Mouse (Mus musculus) stomach, postnatal 0 days (tissue): ENCODE data around the gene Iqsec2.

Experiments used
- CTCF ChIP-seq: IDR thresholded peaks from 2 replicates; pipeline ENCODE4 v1.5.1; 2016; ENCODE audit warnings: antibody characterized with exemption, low read depth, mild to moderate bottlenecking, moderate library complexity
- EP300 ChIP-seq: optimal IDR thresholded peaks from 2 replicates; pipeline ENCODE3; 2016; ENCODE audit warnings: antibody characterized with exemption

DNA sequence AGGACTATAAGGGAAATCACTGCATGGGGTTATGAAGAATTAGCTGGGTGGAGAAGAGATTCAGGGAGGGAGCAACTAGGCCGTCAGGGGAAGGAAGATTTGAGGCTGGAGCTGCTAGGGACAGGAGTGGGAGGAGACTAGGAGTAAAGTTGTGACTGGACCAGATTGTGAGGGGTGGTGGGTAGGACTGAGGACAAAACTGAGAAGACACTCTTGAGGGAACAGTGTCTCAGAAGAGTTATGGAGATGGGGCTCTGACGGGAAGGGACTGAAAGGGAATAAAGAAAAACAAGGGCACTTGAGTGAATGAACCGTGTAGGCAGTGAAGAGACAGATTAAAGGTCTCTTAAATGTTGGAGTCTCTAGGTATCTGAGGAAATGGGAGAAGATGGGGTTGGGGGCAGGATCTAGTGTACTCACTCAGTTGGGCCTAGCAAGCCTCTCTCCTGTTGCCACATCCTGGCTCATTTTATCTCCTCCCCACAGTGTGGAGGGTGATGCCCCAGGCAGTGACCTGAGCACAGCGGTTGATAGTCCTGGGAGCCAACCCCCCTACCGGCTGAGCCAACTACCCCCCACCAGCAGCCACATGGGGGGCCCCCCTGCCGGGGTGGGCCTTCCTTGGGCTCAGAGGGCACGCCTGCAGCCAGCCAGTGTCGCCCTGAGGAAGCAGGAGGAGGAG lies 58.5 kb downstream of the Iqsec2 start:
- TF ChIP-seq CTCF (no peak), EP300 (no peak)
